Mouse (Mus musculus): Measurements from ENCODE around the gene Urgcp. TPM values are rescaled to one million over a fixed set of nuclear protein-coding genes. Genes with fewer than 3 reads are reported as not detected.
"Not testable (repeated sequence)": the region's sequence is repeated elsewhere in the genome, so short reads cannot be mapped to it uniquely, and the experiment has no call there.

The Urgcp gene
- 27.4 and 28.6 TPM in 2 replicates for polyA plus RNA-seq (2016; fragmentation: Nextera tagmentation; extraction: Ambion mirVana)

DNA sequence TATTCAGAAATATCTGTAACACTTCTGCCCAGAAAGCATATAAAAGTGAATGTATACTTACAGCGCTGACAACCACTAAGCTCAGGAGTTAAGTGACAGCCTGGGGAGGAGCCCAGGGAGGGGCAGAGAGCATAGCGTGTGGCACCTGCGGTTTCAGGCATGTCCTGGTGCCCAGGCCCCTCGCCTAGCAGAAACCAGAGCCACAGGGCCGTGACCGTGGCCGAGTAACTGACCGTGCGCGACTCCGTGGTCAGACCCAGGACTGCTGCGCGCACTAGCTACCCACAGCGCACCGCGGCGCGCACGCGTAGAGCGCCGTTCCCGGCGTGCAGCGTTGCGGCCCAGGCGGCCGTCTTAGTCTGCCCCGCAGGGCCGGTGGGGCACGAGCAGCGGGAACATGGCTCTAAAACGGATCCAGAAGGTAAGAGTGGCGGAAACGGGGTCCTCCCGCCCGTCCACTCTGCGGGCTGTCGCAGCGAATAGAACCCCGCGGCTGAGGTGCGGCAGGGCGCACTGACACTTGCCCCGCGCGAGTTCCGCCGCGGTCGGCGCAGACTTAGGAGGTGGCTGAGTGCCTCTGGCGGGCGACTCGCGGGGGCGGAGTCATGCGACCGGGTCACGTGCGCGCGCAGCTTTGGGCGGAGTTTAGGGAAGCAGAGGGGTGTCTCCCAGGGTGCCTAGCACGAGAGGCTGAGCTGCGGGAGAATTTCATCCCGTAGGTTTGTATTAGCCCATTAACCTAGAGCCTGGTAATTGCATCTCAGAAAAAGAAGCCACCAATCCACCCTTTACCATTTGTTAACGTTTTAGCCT is at the start of gene Urgcp:
Urgcp (minus strand) TSS at position 557 of the 813 bp plus-strand sequence.
- Histone ChIP-seq H3K4me2 (replicated peaks) (peak within 1 kb of the TSS; percentile 66), H3K4me3 (peak within 1 kb of the TSS; percentile 70), H3K4me1 (peaks cover 7% of the 10 kb centered on the region; the same call in 1 of the 2 replicates), H3K27me3 (no peaks in the 10 kb centered on the region), H3K27ac (peak within 1 kb of the TSS; percentile 90), H3K9ac (peak within 1 kb of the TSS; percentile 82), H3K9me3 (no peaks in the 10 kb centered on the region), H3K36me3 (0 out of 2 replicates have a peak, but pooled peaks cover 6% of the 10 kb centered on the region)
- WGBS: under 1% methylated on average over 68 of the region's 68 CpGs
- peak; percentile 98 for ATAC-seq (ENCODE audit: insufficient number of reproducible peaks, insufficient read depth, low FRiP score, low TSS enrichment)

DNA sequence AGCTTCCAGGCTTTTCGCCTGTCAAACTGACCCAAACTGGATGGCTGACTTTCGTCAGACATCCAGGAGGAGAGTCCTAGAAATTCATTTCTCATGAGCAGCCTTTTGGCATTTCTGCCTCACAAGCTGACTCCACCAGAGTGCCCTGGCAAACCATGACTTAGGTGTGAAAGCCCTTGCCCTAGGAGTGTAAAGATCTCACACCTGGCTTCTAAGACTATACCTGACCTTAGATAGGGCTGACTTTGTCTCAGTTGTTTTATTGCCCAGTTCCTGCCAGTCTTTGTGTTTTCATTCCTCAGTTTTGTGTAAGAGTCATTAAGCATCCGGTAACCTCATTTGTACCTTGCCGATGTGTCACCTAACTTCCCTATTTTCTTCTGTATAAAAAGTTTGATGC is 47.3 kb upstream of the Urgcp start:
- WGBS: 89% methylated on average over 4 of the region's 4 CpGs
- H3K27me3 ChIP-seq; ATAC-seq (ENCODE audit: insufficient number of reproducible peaks, insufficient read depth, low FRiP score, low TSS enrichment); H3K4me2 ChIP-seq (replicated peaks); H3K9me3 ChIP-seq; H3K36me3 ChIP-seq; H3K4me3 ChIP-seq; H3K4me1 ChIP-seq; H3K9ac ChIP-seq; H3K27ac ChIP-seq: not testable (repeated sequence)

- Histone ChIP-seq H3K27ac (no peak overlapping the region), H3K36me3 (no peaks in the 10 kb centered on the region), H3K4me3 (no peak overlapping the region), H3K4me2 (replicated peaks) (no peak overlapping the region), H3K9me3 (no peaks in the 10 kb centered on the region), H3K4me1 (peaks cover 10% of the 10 kb centered on the region), H3K9ac (no peak overlapping the region), H3K27me3 (no peaks in the 10 kb centered on the region)
- 83% methylated on average over 9 of the region's 9 CpGs for WGBS
- ATAC-seq (ENCODE audit: insufficient number of reproducible peaks, insufficient read depth, low FRiP score, low TSS enrichment): no peak
Observed at GRCm38 (mm10) chr11:5807956-5808355, 45.8 kb upstream of the Urgcp start.

DNA sequence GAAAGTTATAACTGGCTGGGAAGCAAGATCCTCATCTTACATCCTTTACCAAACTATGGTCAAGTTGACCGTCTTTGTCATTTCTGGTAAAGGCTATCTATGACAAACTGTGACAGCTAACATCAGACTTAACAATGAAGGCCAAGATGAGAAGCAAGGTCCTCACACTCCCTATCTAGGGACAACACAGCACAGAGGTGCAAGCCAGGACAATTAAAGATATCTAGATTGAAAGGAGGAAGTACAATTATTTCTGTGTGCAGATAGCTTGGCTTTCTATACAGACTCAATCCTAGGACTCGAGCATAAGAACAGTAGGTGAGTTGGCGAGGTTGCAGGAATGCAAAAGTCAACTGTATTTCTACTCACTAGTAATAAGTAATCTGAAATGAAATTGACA is 43.5 kb upstream of the Urgcp start:
- Histone ChIP-seq H3K9me3 (no peaks in the 10 kb centered on the region), H3K4me2 (replicated peaks) (no peak overlapping the region), H3K36me3 (peaks cover 8% of the 10 kb centered on the region), H3K4me3 (no peak overlapping the region), H3K27me3 (no peaks in the 10 kb centered on the region), H3K27ac (no peak overlapping the region), H3K9ac (no peak overlapping the region), H3K4me1 (peaks cover 18% of the 10 kb centered on the region)
- WGBS: 79% methylated on average over 3 of the region's 3 CpGs
- no peak for ATAC-seq (ENCODE audit: insufficient number of reproducible peaks, insufficient read depth, low FRiP score, low TSS enrichment)

GRCm38 (mm10) chr11:5804174-5804573 is 42.0 kb upstream of the Urgcp start:
- H3K9me3 ChIP-seq: no peaks in the 10 kb centered on the region
- WGBS: 73% methylated on average over 5 of the region's 5 CpGs

DNA sequence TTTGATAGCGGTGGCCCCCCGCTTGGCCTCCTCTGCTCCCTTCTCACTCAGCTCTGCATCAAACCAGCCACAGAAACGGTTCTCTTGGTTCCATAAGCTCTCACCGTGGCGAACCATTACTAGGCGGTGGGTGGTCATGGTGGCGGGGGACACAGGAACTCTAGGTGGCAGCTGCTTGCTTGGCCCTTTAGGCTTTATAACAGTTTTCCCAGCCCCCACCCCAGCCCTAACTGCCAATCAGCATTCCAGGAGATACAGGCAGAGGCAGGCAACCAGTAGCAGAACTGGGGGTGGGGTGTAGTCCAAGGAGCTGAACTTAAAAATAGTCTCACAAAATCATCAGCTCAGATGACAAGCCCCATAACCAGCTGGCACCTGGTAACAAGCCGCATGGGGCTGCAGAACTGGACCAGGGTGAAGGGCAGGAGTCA is 41.4 kb upstream of the Urgcp start, which contains the start of gene Pgam2:
Pgam2 (minus strand) TSS at position 183 of the 431 bp plus-strand sequence.
- peaks cover 18% of the 10 kb centered on the region for H3K4me1 ChIP-seq
- no peak within 1 kb of the TSS for H3K9ac ChIP-seq
- no peaks in the 10 kb centered on the region for H3K27me3 ChIP-seq
- H3K36me3 ChIP-seq: peaks cover 29% of the 10 kb centered on the region
- H3K4me3 ChIP-seq: no peak within 1 kb of the TSS
- no peaks in the 10 kb centered on the region for H3K9me3 ChIP-seq
- ATAC-seq (ENCODE audit: insufficient number of reproducible peaks, insufficient read depth, low FRiP score, low TSS enrichment): peak; percentile 36; the same call in 1 of the 2 replicates
- H3K27ac ChIP-seq: no peak within 1 kb of the TSS
- WGBS: 42% methylated on average over 8 of the region's 8 CpGs
- no peak within 1 kb of the TSS for H3K4me2 ChIP-seq (replicated peaks)

More at GRCm38 (mm10) chr11:5804174-5804573, 42.0 kb upstream of the Urgcp start:
- Histone ChIP-seq H3K4me2 (replicated peaks) (no peak overlapping the region), H3K27ac (no peak overlapping the region), H3K27me3 (no peaks in the 10 kb centered on the region), H3K4me3 (no peak overlapping the region), H3K9ac (no peak overlapping the region), H3K4me1 (peaks cover 18% of the 10 kb centered on the region), H3K36me3 (peaks cover 23% of the 10 kb centered on the region)
- no peak for ATAC-seq (ENCODE audit: insufficient number of reproducible peaks, insufficient read depth, low FRiP score, low TSS enrichment)

- H3K4me1 ChIP-seq: peaks cover 18% of the 10 kb centered on the region
- no peak overlapping the region for H3K4me2 ChIP-seq (replicated peaks)
- H3K9ac ChIP-seq: no peak overlapping the region
- WGBS: 77% methylated on average over 8 of the region's 8 CpGs
- no peak overlapping the region for H3K4me3 ChIP-seq
- peaks cover 37% of the 10 kb centered on the region for H3K36me3 ChIP-seq
- H3K9me3 ChIP-seq: no peaks in the 10 kb centered on the region
- no peak for ATAC-seq (ENCODE audit: insufficient number of reproducible peaks, insufficient read depth, low FRiP score, low TSS enrichment)
- no peaks in the 10 kb centered on the region for H3K27me3 ChIP-seq
- H3K27ac ChIP-seq: no peak overlapping the region
Observed at GRCm38 (mm10) chr11:5802457-5803217, 40.5 kb upstream of the Urgcp start.

GRCm38 (mm10) chr11:5802005-5802404 is 39.8 kb upstream of the Urgcp start:
- no peak overlapping the region for H3K9ac ChIP-seq
- ATAC-seq (ENCODE audit: insufficient number of reproducible peaks, insufficient read depth, low FRiP score, low TSS enrichment): no peak

GRCm38 (mm10) chr11:5801511-5801910 is 39.3 kb upstream of the Urgcp start:
- H3K9ac ChIP-seq: no peak overlapping the region
- H3K4me1 ChIP-seq: peaks cover 18% of the 10 kb centered on the region
- peaks cover 48% of the 10 kb centered on the region for H3K36me3 ChIP-seq
- no peaks in the 10 kb centered on the region for H3K9me3 ChIP-seq
- no peak for ATAC-seq (ENCODE audit: insufficient number of reproducible peaks, insufficient read depth, low FRiP score, low TSS enrichment)
- H3K4me3 ChIP-seq: no peak overlapping the region
- H3K27ac ChIP-seq: no peak overlapping the region
- H3K4me2 ChIP-seq (replicated peaks): no peak overlapping the region
- 94% methylated on average over 16 of the region's 16 CpGs for WGBS
- no peaks in the 10 kb centered on the region for H3K27me3 ChIP-seq

More at GRCm38 (mm10) chr11:5802005-5802404, 39.8 kb upstream of the Urgcp start:
- 70% methylated on average over 12 of the region's 12 CpGs for WGBS
- Histone ChIP-seq H3K9me3 (no peaks in the 10 kb centered on the region), H3K36me3 (peaks cover 43% of the 10 kb centered on the region), H3K4me1 (peaks cover 18% of the 10 kb centered on the region), H3K27me3 (no peaks in the 10 kb centered on the region), H3K4me2 (replicated peaks) (no peak overlapping the region), H3K27ac (no peak overlapping the region), H3K4me3 (no peak overlapping the region)

DNA sequence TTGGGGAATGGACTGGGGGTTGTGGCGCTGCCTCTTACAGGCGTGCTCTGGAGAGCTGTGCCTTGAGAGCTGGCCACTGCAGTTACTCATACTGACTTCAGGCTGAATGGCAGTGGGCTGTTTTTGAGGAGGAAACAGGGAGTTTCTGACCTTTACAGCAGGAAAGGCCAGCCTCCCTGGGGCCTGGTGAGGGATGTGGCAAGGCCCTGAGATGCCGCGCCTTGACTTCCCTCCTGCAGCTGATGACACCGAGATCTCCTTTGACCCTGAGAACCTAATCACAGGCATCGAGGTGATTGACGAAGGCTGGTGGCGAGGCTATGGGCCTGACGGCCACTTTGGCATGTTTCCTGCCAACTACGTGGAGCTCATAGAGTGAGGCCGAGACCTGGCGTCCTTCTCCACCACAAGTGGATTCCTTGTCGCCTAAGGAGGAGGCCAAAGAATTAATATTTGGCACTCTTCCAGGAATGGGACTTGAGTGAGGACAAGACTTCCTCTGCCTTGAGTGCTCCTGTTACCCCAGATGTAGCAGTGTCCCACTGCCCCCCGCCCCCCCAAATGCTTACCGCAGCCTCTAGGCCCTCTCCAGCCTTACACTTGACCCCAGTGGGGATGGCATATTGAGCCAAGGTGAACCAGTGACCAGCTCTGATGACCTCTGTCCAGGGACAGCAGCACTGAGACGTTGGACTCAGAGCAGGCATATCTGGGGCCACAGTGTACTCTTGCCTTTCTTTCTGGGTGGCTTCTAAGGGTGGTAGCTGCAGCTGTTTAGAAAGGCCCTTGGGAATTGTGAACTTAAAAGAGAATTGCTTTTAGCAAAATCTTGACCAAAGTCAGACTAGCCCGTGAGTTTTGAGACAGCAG is 37.7 kb upstream of the Urgcp start:
- no peak for ATAC-seq (ENCODE audit: insufficient number of reproducible peaks, insufficient read depth, low FRiP score, low TSS enrichment)
- WGBS: 84% methylated on average over 17 of the region's 17 CpGs
- no peak overlapping the region for H3K4me2 ChIP-seq (replicated peaks)
- H3K4me1 ChIP-seq: peaks cover 18% of the 10 kb centered on the region
- H3K36me3 ChIP-seq: peaks cover 64% of the 10 kb centered on the region
- H3K27me3 ChIP-seq: no peaks in the 10 kb centered on the region
- H3K4me3 ChIP-seq: no peak overlapping the region
- no peak overlapping the region for H3K9ac ChIP-seq
- H3K27ac ChIP-seq: no peak overlapping the region
- H3K9me3 ChIP-seq: no peaks in the 10 kb centered on the region

DNA sequence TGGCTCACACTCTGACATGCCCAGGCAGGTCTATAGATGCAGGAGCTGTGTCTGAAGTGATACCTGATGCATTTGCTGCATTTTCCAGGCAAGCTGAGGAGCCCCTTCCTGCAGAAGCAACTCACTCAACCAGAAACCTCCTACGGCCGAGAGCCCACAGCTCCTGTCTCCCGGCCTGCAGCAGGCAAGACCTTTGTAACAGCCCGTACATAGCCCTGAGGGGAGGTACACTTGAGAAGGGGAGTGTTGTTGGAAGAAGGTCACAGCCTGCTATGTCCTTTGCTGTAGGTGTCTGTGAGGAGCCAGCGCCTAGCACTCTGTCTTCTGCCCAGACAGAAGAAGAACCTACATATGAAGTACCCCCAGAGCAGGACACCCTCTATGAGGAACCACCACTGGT is 35.8 kb upstream of the Urgcp start:
- WGBS: 86% methylated on average over 5 of the region's 5 CpGs
- Histone ChIP-seq H3K9me3 (no peaks in the 10 kb centered on the region), H3K4me1 (peaks cover 8% of the 10 kb centered on the region; the same call in 1 of the 2 replicates), H3K27ac (peak overlapping the region; percentile 11; the same call in 1 of the 2 replicates), H3K36me3 (peaks cover 81% of the 10 kb centered on the region), H3K4me2 (replicated peaks) (no peak overlapping the region), H3K4me3 (no peak overlapping the region), H3K27me3 (no peaks in the 10 kb centered on the region), H3K9ac (no peak overlapping the region)
- no peak for ATAC-seq (ENCODE audit: insufficient number of reproducible peaks, insufficient read depth, low FRiP score, low TSS enrichment)

Data from embryonic facial prominence, embryonic 12.5 days (tissue).